Mouse (Mus musculus) layer of hippocampus, postnatal 25 days (tissue): Measurements from ENCODE around the gene Gm49601. TPM values are rescaled to one million over a fixed set of nuclear protein-coding genes. Genes with fewer than 3 reads are reported as not detected.

ENCODE experiments used
- DNase-seq, 2 experiments: peaks; one replicate each; pipeline ENCODE4 v3.0.0; 2022; ENCODE audit warnings: mixed read lengths in 2 of 2, low spot score in 1 of 2; ENCODE audit errors: extremely low spot score in 1 of 2
- total RNA-seq, 2 experiments: library from RNA; stranded (reverse); gene quantifications; 2 replicates each; pipeline ENCODE4 v1.2.3; 2021

Gene Gm49601
- total RNA-seq, 2 experiments from 2014 or later, result 179 to 190 TPM

- DNase-seq, result no peak
Measured at GRCm38 (mm10) chr16:18611752-18612151, 14.5 kb downstream of the Gm49601 start.

GRCm38 (mm10) chr16:18609099-18609498 is 17.1 kb downstream of the Gm49601 start:
- no peak for DNase-seq

GRCm38 (mm10) chr16:18608226-18608625 is 18.0 kb downstream of the Gm49601 start:
- DNase-seq, result no peak

- no peak for DNase-seq
Measured at GRCm38 (mm10) chr16:18605705-18606104, 20.5 kb downstream of the Gm49601 start.

GRCm38 (mm10) chr16:18604267-18604701 is 21.9 kb downstream of the Gm49601 start:
- no peak for DNase-seq

- no peak for DNase-seq
Measured at GRCm38 (mm10) chr16:18601447-18601846, 24.8 kb downstream of the Gm49601 start.

- no peak for DNase-seq
Measured at GRCm38 (mm10) chr16:18598006-18598405, 28.2 kb downstream of the Gm49601 start.

- DNase-seq, result no peak
Measured at GRCm38 (mm10) chr16:18596255-18596654, 30.0 kb downstream of the Gm49601 start.

GRCm38 (mm10) chr16:18593930-18594329 is 32.3 kb downstream of the Gm49601 start:
- no peak for DNase-seq

- DNase-seq, result no peak
Measured at GRCm38 (mm10) chr16:18591047-18592018, 34.9 kb downstream of the Gm49601 start.

GRCm38 (mm10) chr16:18589804-18590790 is 36.1 kb downstream of the Gm49601 start, which contains the start of gene Tbx1:
TSS of gene Tbx1 (minus strand) at chr16:18590671.
- no peak for DNase-seq

GRCm38 (mm10) chr16:18589080-18589621 is 37.1 kb downstream of the Gm49601 start:
- no peak for DNase-seq

GRCm38 (mm10) chr16:18588738-18589055 is 37.5 kb downstream of the Gm49601 start:
- no peak for DNase-seq

- no peak for DNase-seq
Measured at GRCm38 (mm10) chr16:18587847-18588737, 38.1 kb downstream of the Gm49601 start.

- DNase-seq, result no peak
Measured at GRCm38 (mm10) chr16:18586906-18587546, 39.2 kb downstream of the Gm49601 start.

GRCm38 (mm10) chr16:18586076-18586905 is 39.9 kb downstream of the Gm49601 start:
- DNase-seq, result no peak

- DNase-seq, result no peak
Measured at GRCm38 (mm10) chr16:18585676-18586075, 40.6 kb downstream of the Gm49601 start.

- no peak for DNase-seq
Measured at GRCm38 (mm10) chr16:18584901-18585510, 41.2 kb downstream of the Gm49601 start.
